Comparison of ENCODE assay signal across 8 mouse cellular contexts in the genomic region with DNA sequence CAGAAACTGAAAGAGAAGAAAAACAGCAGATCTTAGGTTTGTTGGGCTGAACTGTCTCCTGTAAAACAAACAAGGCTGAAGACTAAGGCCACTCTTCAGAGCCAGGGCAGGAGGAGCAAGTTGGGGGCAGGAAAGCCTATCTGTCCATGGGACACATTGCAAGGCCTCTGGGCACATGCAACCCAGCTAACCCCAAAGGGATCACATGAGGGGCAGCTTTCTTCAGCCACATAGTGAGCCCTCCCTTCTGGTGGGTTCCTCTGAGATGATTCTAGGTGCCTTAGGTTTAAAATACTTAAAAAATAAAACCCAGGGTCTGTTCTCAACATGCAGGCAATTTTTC.
"Had no signal": no experiment of that assay in that cellular context is flagged by ENCODE, and none has a peak within 500 bp of the region (broad histone marks: within the 10 kb centered on the region; RNA-seq: fewer than 3 reads in every experiment).

No protein-coding gene starts in this region.

- DNase-seq: liver; liver, embryonic 13.5 days; liver, postnatal 0 days; lung, adult 2 months; lung, embryonic 14.5 days; lung, postnatal 36 days; lung, postnatal 4 days; midbrain, embryonic 14.5 days had no signal
